Mouse (Mus musculus) megakaryocyte progenitor cell, adult 5-6 weeks (primary cell): ENCODE measurements at regions not wholly inside any gene's neighbourhood (a gene's known extent, or its start where the extent isn't known, plus 50 kb on each side); places are given as distances from the start of the nearest gene placed in this dataset.

Experiments used
- ATAC-seq: replicated peaks from 2 replicates; pipeline ENCODE4 v1.8.0; 2016; ENCODE audit warnings: mild to moderate bottlenecking, moderate TSS enrichment, inconsistent platforms; ENCODE audit not compliant: poor library complexity

GRCm38 (mm10) chr2:102970221-102970620, 68.8 kb upstream of the Cd44 start:
- ATAC-seq: no peak

- ATAC-seq: peak; percentile 66
These were observed 66.7 kb upstream of the Cd44 start for GRCm38 (mm10) chr2:102967950-102968722.

- peak; percentile 87 for ATAC-seq
These were observed 66.0 kb upstream of the Cd44 start for GRCm38 (mm10) chr2:102967417-102967816.

GRCm38 (mm10) chr2:102959067-102959645, 57.7 kb upstream of the Cd44 start:
- peak; percentile 92 for ATAC-seq

GRCm38 (mm10) chr2:102958529-102958928, 57.1 kb upstream of the Cd44 start:
- ATAC-seq: no peak

GRCm38 (mm10) chr2:102957811-102958210, 56.3 kb upstream of the Cd44 start:
- no peak for ATAC-seq

GRCm38 (mm10) chr2:102956858-102957242, 55.4 kb upstream of the Cd44 start:
- ATAC-seq: no peak

GRCm38 (mm10) chr2:102956108-102956857, 54.8 kb upstream of the Cd44 start:
- no peak for ATAC-seq

GRCm38 (mm10) chr2:102955232-102955631, 53.8 kb upstream of the Cd44 start:
- no peak for ATAC-seq
